Mouse (Mus musculus): Measurements from ENCODE around the gene Prss35.

Prss35 gene

DNA sequence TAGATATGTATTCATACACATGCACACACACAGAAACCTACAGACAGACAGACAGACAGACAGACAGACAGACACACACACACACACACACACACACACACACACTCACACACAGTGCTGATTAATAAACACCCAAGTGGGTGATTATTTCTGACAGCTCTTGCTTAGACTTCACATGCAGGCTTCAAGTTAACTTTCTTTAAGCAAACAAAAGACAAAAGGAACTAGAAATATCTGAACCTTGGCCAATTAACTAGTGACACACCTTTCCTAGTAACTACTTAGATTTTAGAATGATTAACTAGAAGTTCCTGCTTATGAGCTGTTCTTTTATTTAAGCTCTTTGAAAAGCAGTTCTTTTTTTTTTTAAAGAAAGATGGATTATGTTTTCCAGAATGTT, 9.1 kb upstream of the Prss35 start:
- DNase-seq (ENCODE audit: low spot score in 2 of 2), result no peak

DNA sequence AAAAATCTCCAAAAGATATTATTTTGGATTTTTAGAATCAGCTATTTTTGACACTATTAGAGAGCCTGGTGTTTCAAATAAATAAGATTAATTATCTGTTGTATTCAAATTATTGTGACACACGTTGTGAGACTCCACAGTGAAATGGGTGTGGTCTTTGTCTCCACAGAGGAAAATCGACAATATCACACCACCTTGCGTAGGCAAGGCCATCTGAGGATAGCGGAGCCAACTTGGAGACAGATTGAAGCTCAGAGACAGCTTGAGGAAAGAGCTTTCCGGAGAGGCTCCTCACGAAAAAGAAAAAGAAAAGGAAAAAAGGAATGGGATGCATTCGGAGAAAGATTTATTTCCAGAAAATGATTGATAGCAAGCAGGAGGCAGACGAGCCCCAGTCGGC, 8.7 kb upstream of the Prss35 start:
- DNase-seq (ENCODE audit: low spot score in 2 of 2), result no peak

DNA sequence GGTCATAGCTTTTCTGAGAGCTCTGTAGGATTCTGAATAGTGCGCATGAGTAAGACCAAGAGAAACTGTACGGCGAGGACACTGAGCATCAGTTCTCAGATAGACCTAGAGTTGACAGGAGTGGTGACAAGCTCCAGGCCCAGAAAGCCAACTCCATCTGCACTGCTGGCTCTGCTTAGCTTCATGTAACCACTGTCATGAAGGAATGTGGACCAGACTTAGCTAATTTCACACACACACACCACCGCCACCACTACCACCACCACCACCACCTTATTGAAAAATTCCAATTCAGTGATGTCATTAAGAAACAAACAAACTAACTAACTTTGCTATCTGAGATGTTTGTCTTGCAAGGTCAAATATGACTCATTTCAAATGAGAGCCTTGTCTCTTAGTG, 6.5 kb upstream of the Prss35 start:
- DNase-seq (ENCODE audit: low spot score in 2 of 2), result no peak

DNA sequence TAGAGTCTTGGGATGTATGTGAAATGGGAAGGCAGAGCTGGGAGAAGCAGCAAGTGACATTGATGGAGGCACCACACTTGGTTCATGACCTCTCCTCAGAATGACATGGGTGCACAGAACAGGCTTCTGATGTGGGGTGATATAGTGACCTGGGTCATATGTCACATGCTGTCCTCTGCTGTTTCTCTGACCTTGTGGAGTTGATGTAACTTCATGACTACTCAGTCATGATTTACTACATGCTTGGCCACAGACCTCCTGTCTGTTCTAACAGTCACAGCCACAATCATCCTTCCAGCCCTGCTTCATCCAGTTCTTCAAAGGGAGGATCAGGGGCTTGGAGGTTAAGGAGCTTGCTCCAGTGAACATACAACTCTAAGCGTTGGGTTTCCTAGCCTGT, 5.4 kb upstream of the Prss35 start:
- no peak for DNase-seq (ENCODE audit: low spot score in 2 of 2)

DNA sequence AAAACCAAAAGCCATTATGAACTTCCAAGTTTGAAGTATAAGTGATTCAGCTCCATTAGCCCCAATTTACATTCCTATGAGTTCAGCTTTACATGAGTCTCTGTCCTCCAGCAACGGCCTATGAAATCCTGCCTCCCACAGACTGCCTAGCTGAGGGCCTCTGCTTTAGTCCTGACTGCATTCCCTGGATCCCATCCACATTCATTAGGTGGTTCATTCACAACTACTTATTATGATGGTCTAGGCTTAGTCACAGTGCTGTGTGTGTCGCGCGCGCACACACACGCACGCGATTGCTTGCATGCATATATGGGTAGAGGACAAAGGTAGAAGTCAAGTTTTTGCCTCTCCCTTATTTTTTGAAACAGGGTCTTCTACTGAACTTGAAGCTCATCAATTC, 4.6 kb upstream of the Prss35 start:
- DNase-seq (ENCODE audit: low spot score in 2 of 2), result no peak

DNA sequence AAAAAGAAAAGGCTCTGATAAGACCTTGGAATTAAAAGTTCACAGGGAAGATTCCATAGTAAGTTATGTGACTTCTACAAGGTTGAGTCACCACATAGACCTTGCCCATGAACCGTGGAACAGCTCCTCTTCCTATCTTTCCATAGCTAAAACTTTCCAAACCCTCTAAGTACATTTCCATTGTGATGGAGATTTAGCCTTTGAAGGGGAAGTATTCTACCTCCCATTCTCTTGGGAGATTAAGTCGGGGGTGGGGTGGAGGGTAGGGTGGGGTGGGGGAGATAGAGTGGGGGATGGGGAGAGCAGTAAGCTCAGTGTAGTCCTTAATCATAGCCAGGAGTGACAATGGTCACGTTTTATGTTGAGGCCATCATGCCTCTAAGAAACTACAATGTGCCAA, 3.5 kb upstream of the Prss35 start:
- no peak for DNase-seq (ENCODE audit: low spot score in 2 of 2)

GRCm38 (mm10) chr9:86744041-86744440, 592 bp downstream of the Prss35 start:
- DNase-seq (ENCODE audit: low spot score in 2 of 2), result no peak

DNA sequence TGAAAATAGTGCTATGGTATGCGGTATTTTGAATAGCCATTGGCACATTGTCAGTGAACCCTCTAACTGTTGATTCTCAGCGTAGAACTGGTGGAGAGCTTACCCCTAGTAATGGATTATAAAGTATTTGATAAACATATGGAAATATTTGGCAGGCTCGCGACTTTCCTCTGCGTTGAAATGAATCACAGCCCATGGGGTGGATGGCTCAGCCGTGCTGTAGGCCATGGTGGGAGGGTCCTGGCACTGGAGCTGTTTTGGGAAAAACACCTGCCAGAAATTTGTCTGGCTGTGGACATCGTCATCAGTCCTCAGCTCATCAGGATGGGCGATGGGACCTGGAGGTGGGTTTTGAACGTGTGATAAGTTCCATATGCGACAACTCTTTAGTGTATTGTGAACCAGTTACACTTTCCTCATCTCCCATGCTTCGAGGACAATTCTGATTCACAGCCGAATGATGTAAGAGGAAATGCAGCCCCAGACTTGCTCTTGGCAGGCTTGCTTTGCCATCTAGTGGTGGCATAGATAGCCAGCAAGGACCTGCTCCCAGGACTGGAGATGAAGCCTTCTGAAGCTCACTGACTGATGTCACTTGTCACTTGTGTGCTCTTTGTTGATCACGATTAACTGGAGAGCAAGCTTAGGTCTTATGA, 2.6 kb downstream of the Prss35 start:
- DNase-seq (ENCODE audit: low spot score in 2 of 2), result peak; percentile 34 to 58

- DNase-seq (ENCODE audit: low spot score in 2 of 2), result no peak
Observed at GRCm38 (mm10) chr9:86762477-86763376, 19.3 kb downstream of the Prss35 start.

DNA sequence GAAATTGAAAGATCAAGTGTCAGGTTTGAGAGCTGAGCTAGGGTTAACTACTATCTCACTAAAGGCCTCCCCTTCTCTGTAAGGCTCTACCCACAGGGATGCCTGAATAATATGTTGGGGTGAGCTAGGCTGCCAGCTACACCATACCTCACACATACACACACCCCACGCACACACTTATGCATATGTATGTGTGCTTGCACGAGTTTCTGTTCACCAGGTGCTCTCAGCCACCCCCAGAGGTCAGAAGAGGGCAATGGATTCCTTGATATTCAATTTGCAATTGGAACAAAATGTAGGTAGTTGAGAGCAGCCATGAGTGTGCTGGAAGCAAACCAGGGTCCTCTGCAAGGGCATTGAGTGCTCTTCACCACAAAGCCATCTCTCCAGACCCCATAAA, 20.6 kb downstream of the Prss35 start:
- no peak for DNase-seq (ENCODE audit: low spot score in 2 of 2)

GRCm38 (mm10) chr9:86766991-86767390, 23.5 kb downstream of the Prss35 start:
- DNase-seq (ENCODE audit: low spot score in 2 of 2), result no peak

DNA sequence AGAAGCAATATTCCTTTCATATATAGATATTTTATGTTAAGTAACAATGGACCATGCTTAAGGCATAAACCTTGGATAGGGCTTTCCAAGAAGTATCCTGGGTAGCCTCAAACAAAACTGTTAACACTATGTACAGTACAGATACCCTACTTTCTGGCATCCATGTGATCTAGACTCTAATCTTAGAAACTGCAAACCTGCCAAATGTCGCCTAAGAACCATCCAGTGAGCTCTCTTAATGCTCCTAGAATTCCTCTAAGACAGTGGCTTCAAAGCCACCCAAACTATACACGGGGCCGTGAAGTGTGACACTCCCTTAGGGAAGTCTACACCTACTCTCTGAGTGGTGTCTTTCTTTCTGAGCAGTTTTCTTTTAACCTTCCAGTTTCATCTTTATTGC, 29.4 kb downstream of the Prss35 start:
- DNase-seq (ENCODE audit: low spot score in 2 of 2), result no peak

GRCm38 (mm10) chr9:86773996-86774395, 30.5 kb downstream of the Prss35 start:
- no peak for DNase-seq (ENCODE audit: low spot score in 2 of 2)

- DNase-seq (ENCODE audit: low spot score in 2 of 2), result no peak
Observed at GRCm38 (mm10) chr9:86775374-86775773, 31.9 kb downstream of the Prss35 start.

DNA sequence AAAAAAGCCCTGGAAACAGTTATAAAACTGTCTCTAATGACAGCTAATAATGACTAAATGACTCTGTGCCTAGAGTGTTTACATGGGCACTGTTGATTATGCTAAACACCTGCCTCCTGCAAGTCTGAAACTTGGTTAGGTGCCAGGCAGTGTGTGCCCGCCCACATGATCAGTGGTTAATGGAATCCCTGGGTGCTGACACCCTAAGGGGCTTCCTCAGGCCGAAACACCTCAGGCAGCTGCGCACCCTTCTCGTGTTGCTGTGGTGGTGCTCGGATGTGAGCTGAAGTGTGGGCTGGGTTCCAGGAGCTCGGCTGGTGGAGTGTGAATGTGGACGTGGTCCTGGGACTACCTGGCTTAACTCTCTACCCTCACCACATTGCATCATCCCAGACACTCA, 33.9 kb downstream of the Prss35 start:
- DNase-seq (ENCODE audit: low spot score in 2 of 2), result no peak

DNA sequence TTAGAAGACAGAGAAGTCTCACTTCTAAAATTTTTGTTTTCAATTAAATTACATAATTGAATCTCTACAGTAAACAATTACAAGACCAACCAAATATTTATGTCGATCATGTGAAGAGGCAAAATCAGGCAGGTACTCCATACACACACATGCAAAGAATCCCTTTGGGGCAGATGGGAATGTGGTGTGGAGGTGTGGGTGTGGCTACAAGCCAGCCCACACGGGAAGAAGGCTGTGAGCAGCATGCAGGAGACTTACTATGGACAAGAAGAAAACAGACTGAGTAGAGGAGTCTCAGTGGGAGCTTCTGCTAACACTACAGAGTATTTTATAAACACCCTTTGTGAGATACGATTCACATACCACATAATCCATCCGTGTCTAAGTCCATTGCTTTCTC, 34.8 kb downstream of the Prss35 start:
- DNase-seq (ENCODE audit: low spot score in 2 of 2), result no peak

GRCm38 (mm10) chr9:86781426-86781825, 38.0 kb downstream of the Prss35 start:
- DNase-seq (ENCODE audit: low spot score in 2 of 2), result no peak

DNA sequence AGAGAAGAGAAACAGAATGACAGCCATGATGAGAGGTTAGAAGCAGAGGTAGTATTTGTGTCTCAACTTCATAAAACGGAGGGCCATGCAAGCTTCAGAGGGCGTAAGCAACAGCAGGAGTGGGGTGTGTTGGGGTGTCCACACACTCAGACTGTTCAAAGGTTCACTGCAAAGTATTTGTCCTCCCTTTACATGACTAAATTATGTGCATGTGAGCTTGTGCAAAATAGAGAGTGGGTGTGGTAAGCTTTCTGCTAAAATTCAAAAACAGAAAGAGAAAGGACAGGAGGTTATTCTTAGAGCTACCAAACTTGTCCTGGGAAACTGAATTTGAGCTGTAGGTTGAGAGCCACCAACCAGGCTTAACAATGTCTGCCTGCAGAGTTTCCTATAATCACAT, 39.4 kb downstream of the Prss35 start:
- no peak for DNase-seq (ENCODE audit: low spot score in 2 of 2)

DNA sequence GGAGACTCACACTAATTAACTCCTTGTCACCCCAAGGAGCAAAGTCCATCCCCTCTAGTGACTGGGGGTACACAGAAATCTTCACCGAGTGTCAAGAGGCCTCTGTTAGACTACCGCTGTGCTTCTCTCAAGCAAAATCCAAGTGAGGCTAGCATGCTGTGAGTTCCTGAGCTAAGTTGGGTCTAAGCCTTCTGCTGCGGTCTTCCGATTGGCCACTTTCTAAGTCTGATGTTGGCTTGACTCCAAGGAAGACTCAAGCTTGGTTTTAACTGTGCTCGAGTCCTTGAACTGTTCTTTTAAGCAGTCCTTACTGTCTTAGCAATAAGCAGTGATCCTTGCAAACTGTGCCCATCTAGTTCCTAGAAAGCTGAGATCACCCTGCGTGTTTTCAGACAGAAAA, 45.7 kb downstream of the Prss35 start:
- DNase-seq (ENCODE audit: low spot score in 2 of 2), result no peak

DNA sequence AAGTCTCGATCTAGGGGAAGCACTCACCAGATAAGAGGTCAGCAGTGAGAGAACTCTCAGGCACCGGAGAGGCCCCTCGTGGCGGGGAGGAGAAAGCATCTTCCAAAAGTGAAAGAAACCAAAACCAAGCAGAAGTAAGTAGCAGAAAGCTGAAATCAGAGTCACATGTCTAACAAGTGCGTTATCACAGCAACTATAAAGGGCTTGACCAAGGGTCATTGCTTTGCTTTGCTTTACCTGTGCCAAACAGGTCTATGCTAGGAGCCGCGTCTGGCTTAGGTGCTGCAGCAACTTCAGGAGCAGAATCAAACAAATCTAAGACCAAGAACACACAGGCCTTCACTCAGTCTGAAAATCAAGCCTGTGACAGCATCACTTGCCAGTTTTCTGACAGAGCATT, 48.5 kb downstream of the Prss35 start:
- no peak for DNase-seq (ENCODE audit: low spot score in 2 of 2)

DNA sequence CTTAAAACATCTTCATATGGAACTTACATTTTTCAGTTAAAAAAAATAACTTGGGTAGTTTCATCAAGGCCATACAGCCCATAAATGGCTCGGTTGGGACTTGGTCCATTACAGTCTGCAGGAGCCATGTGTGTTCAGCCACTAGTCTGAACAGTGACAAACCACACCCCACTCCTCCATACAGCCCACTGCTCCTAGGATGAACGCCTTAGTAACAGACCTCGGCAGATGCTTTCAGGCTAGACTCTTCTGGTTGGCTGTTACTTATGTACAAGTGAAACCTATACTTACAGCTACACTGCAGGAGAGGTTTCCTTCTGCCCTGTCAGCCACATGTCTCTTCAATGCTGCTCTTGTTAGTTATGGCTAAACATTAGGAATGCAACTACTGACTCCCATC, 51.8 kb downstream of the Prss35 start:
- peak in 1 of 2 experiments; percentile 19 for DNase-seq (ENCODE audit: low spot score in 2 of 2)

- DNase-seq (ENCODE audit: low spot score in 2 of 2), result no peak
Observed at GRCm38 (mm10) chr9:86797553-86797952, 54.1 kb downstream of the Prss35 start.

GRCm38 (mm10) chr9:86798129-86798528, 54.7 kb downstream of the Prss35 start:
- no peak for DNase-seq (ENCODE audit: low spot score in 2 of 2)

Measured in frontal cortex, postnatal 25 days (tissue).